ENCODE assay signal across 9 mouse cellular contexts in genomic region chr11:97511661-97512369, GRCm38 (mm10). TPM values are rescaled to one million over a fixed set of nuclear protein-coding genes. Genes with fewer than 3 reads are reported as not detected.
A peak's percentile ranks its signal among the peaks of the same experiment; 100 is the strongest.
DNase-seq lines count a peak whose midpoint lies in the region; ATAC-seq and TF ChIP-seq lines count a peak whose summit lies in the region.
"Had no signal": no experiment of that assay in that cellular context is flagged by ENCODE, and none has a peak within 500 bp of the region (broad histone marks: within the 10 kb centered on the region; RNA-seq: fewer than 3 reads in every experiment).

No protein-coding gene starts in this region.

- H3K4me3 ChIP-seq in CH12.LX (replicated peaks in 1 of 3; ENCODE audit: low read depth in 2 of 3, low read length in 2 of 3, poor library complexity in 1 of 3): peak overlapping the region; percentile 28 to 62 (median 35)
- no peak overlapping the region for H3K4me3 ChIP-seq in kidney, adult 2 months (ENCODE audit: insufficient read depth, low read depth, low read length)
- H3K4me3 ChIP-seq in lung, postnatal 0 days (ENCODE audit: low read depth, low read length): no peak overlapping the region
- no peak overlapping the region for H3K4me3 ChIP-seq in forebrain, embryonic 12.5 days (replicated peaks)

- DNase-seq in CH12.LX (ENCODE audit: extremely low read depth): peak; percentile 89
- DNase-seq in MEL-GATA-1-ER (ENCODE audit: extremely low read depth, low read depth): peak; percentile 41
- DNase-seq in heart, adult 9 months (ENCODE audit: low spot score in 2 of 2): peak; percentile 43 to 61
- DNase-seq in kidney, adult 2 months: peak; percentile 73
- DNase-seq in lung, postnatal 0 days (ENCODE audit: low spot score): peak; percentile 60
- peak; percentile 63 for DNase-seq in testis, postnatal 14 days (ENCODE audit: low spot score)
- DNase-seq in cerebellum, adult 8-10 months: no peak

- TF ChIP-seq RAD21 in CH12.LX (IDR thresholded peaks at IDR 0.05; ENCODE audit: low read depth, low read length): no peak

- 0 out of 2 replicates have a peak, but pooled peaks have one; percentile 36 for TF ChIP-seq EP300 in CH12.LX (IDR thresholded peaks at IDR 0.05; ENCODE audit: low read length)
- TF ChIP-seq EP300 in lung, postnatal 0 days (IDR thresholded peaks at IDR 0.05): no peak

- H3K4me1 ChIP-seq in CH12.LX (ENCODE audit: control insufficient read depth in 1 of 2, insufficient read depth in 2 of 2): peaks cover 23 to 46% of the 10 kb centered on the region in 2 experiments
- H3K4me1 ChIP-seq in kidney, adult 2 months (ENCODE audit: control insufficient read depth, insufficient read depth, low read length): no peaks in the 10 kb centered on the region
- 0 out of 2 replicates have a peak, but pooled peaks cover 3% of the 10 kb centered on the region for H3K4me1 ChIP-seq in lung, postnatal 0 days (ENCODE audit: insufficient read depth, low read depth, low read length)
- peaks cover 32% of the 10 kb centered on the region for H3K4me1 ChIP-seq in forebrain, embryonic 12.5 days

- no peak overlapping the region for H3K9ac ChIP-seq in CH12.LX (ENCODE audit: insufficient read depth, low read depth)
- 0 out of 2 replicates have a peak overlapping the region, but pooled peaks have one; percentile 19 for H3K9ac ChIP-seq in lung, postnatal 0 days (replicated peaks; ENCODE audit: low read depth)
- H3K9ac ChIP-seq in forebrain, embryonic 12.5 days: no peak overlapping the region

- TF ChIP-seq POLR2A in CH12.LX (IDR thresholded peaks at IDR 0.05; ENCODE audit: low read depth, low read length): peak; percentile 29; the same call in 1 of the 2 replicates
- no peak for TF ChIP-seq POLR2A in kidney, adult 2 months (IDR thresholded peaks at IDR 0.05; ENCODE audit: low read depth, low read length)

- H3K4me2 ChIP-seq in CH12.LX (ENCODE audit: insufficient read depth, low read depth, poor library complexity, severe bottlenecking): peak overlapping the region; percentile 9; the same call in 1 of the 2 replicates
- peak overlapping the region; percentile 38 for H3K4me2 ChIP-seq in lung, postnatal 0 days (replicated peaks; ENCODE audit: low read depth, low read length)
- no peak overlapping the region for H3K4me2 ChIP-seq in forebrain, embryonic 12.5 days

- no peaks in the 10 kb centered on the region for H3K79me2 ChIP-seq in CH12.LX (replicated peaks; ENCODE audit: control insufficient read depth, extremely low read depth, insufficient read depth, poor library complexity, severe bottlenecking)

- in situ Hi-C loops in CH12.LX (cut with MboI; ENCODE audit: low pct_ligation_motif_present, low pct_unique_long_range_greater_than_20kb, low sequenced_read_pairs): no loop called here

- H3K27me3 ChIP-seq in CH12.LX (replicated peaks): peaks cover 32% of the 10 kb centered on the region
- H3K27me3 ChIP-seq in kidney, adult 2 months (replicated peaks; ENCODE audit: control insufficient read depth, insufficient read depth, low read length): no peaks in the 10 kb centered on the region
- no peaks in the 10 kb centered on the region for H3K27me3 ChIP-seq in lung, postnatal 0 days (replicated peaks; ENCODE audit: insufficient read depth, low read length)
- no peaks in the 10 kb centered on the region for H3K27me3 ChIP-seq in forebrain, embryonic 12.5 days

- H3K27ac ChIP-seq in CH12.LX (ENCODE audit: insufficient read depth, low read depth): peak overlapping the region; percentile 49
- H3K27ac ChIP-seq in kidney, adult 2 months (ENCODE audit: insufficient read depth, low read depth, low read length): peak overlapping the region; percentile 45
- 0 out of 2 replicates have a peak overlapping the region, but pooled peaks have one; percentile 20 for H3K27ac ChIP-seq in lung, postnatal 0 days (ENCODE audit: low read length)
- H3K27ac ChIP-seq in forebrain, embryonic 12.5 days: no peak overlapping the region

- H3K9me3 ChIP-seq in CH12.LX (replicated peaks; ENCODE audit: low read length): peaks cover 5% of the 10 kb centered on the region
- H3K9me3 ChIP-seq in lung, postnatal 0 days (ENCODE audit: low read length): no peaks in the 10 kb centered on the region
- H3K9me3 ChIP-seq in forebrain, embryonic 12.5 days: no peaks in the 10 kb centered on the region

- dilution Hi-C loops in CH12.LX (cut with MboI; ENCODE audit: extremely low pct_ligation_motif_present, extremely low pct_unique_long_range_greater_than_20kb, low sequenced_read_pairs): no loop called here

- no peaks in the 10 kb centered on the region for H3K36me3 ChIP-seq in CH12.LX (replicated peaks in 1 of 2; ENCODE audit: control insufficient read depth in 1 of 2, insufficient read depth in 1 of 2, low read length in 1 of 2)
- no peaks in the 10 kb centered on the region for H3K36me3 ChIP-seq in kidney, adult 2 months (ENCODE audit: control insufficient read depth, insufficient read depth, low read length)
- no peaks in the 10 kb centered on the region for H3K36me3 ChIP-seq in lung, postnatal 0 days (ENCODE audit: insufficient read depth, low read length)
- H3K36me3 ChIP-seq in forebrain, embryonic 12.5 days (replicated peaks): peaks cover 20% of the 10 kb centered on the region

- ATAC-seq in lung, postnatal 0 days: peak; percentile 70
- no peak for ATAC-seq in forebrain, embryonic 12.5 days (ENCODE audit: low FRiP score)

- no peak for TF ChIP-seq CTCF in CH12.LX (conservative IDR thresholded peaks at IDR 0.05 in 1 of 2, IDR thresholded peaks at IDR 0.05 in 1 of 2; ENCODE audit: low read depth in 2 of 2, low read length in 2 of 2)
- no peak for TF ChIP-seq CTCF in kidney, adult 2 months (conservative IDR thresholded peaks at IDR 0.05; ENCODE audit: insufficient read depth, insufficient read length, low read depth, low read length)
- no peak for TF ChIP-seq CTCF in lung, postnatal 0 days (IDR thresholded peaks at IDR 0.05)

- WGBS in kidney, adult 2 months: 39% methylated on average over 13 of the region's 13 CpGs
- WGBS in lung, postnatal 0 days: 44% methylated on average over 13 of the region's 13 CpGs
- 52% methylated on average over 13 of the region's 13 CpGs for WGBS in forebrain, embryonic 12.5 days

TF ChIP-seq in CH12.LX, 34 proteins besides CTCF, POLR2A, EP300 and RAD21 (continues in another document):
- TF ChIP-seq HCFC1 (IDR thresholded peaks at IDR 0.05; ENCODE audit: low read depth, low read length) (peak; percentile 63), GABPA (IDR thresholded peaks at IDR 0.05; ENCODE audit: insufficient replicate concordance, low read depth, low read length) (no peak), RCOR1 (conservative IDR thresholded peaks at IDR 0.05; ENCODE audit: low read depth, low read length) (no peak; the same call in 1 of the 2 replicates), ETS1 (conservative IDR thresholded peaks at IDR 0.05; ENCODE audit: low read depth, low read length) (no peak), NELFE (IDR thresholded peaks at IDR 0.05; ENCODE audit: low read depth, low read length) (no peak; the same call in 1 of the 2 replicates), USF2 (conservative IDR thresholded peaks at IDR 0.05; ENCODE audit: low read depth, low read length) (no peak), ZMIZ1 (IDR thresholded peaks at IDR 0.05; ENCODE audit: low read depth, low read length) (no peak), UBTF (IDR thresholded peaks at IDR 0.05; ENCODE audit: low read depth, low read length) (no peak), ZKSCAN1 (IDR thresholded peaks at IDR 0.05; ENCODE audit: borderline replicate concordance, low read depth, low read length) (no peak), IRF4 (IDR thresholded peaks at IDR 0.05; ENCODE audit: low read depth, low read length) (no peak; the same call in 1 of the 2 replicates), JUN (IDR thresholded peaks at IDR 0.05; ENCODE audit: insufficient read depth, low read depth, low read length) (no peak), E2F4 (IDR thresholded peaks at IDR 0.05; ENCODE audit: insufficient replicate concordance, low read depth, low read length) (no peak), MEF2A (IDR thresholded peaks at IDR 0.05; ENCODE audit: borderline replicate concordance, low read depth, low read length) (no peak), BHLHE40 (IDR thresholded peaks at IDR 0.05; ENCODE audit: low read depth, low read length) (no peak), POLR2AphosphoS2 (IDR thresholded peaks at IDR 0.05; ENCODE audit: low read depth, low read length) (no peak), USF1 (IDR thresholded peaks at IDR 0.05; ENCODE audit: low read depth, low read length) (no peak), CHD1 (IDR thresholded peaks at IDR 0.05; ENCODE audit: low read depth, low read length) (0 out of 2 replicates have a peak, but pooled peaks have one; percentile 58), TCF12 (IDR thresholded peaks at IDR 0.05; ENCODE audit: low read depth, low read length) (peak; percentile 37; the same call in 1 of the 2 replicates), MYC (IDR thresholded peaks at IDR 0.05; ENCODE audit: low read depth, low read length) (no peak), PAX5 (IDR thresholded peaks at IDR 0.05; ENCODE audit: low read length) (no peak), TBP (conservative IDR thresholded peaks at IDR 0.05; ENCODE audit: low read depth, low read length) (peak; percentile 60; the same call in 1 of the 2 replicates), MXI1 (IDR thresholded peaks at IDR 0.05; ENCODE audit: low read depth, low read length) (no peak; the same call in 1 of the 2 replicates), CHD2 (IDR thresholded peaks at IDR 0.05; ENCODE audit: low read length) (peak; percentile 65), SMC3 (IDR thresholded peaks at IDR 0.05; ENCODE audit: low read depth, low read length) (no peak), SIN3A (IDR thresholded peaks at IDR 0.05; ENCODE audit: low read length) (no peak; the same call in 1 of the 2 replicates), JUND (conservative IDR thresholded peaks at IDR 0.05; ENCODE audit: low read depth, low read length) (no peak), ZNF384 (IDR thresholded peaks at IDR 0.05; ENCODE audit: low read depth, low read length) (no peak), MAFK (IDR thresholded peaks at IDR 0.05; ENCODE audit: insufficient replicate concordance, low read length) (no peak), KAT2A (IDR thresholded peaks at IDR 0.05; ENCODE audit: insufficient replicate concordance, low read length) (0 out of 2 replicates have a peak, but pooled peaks have one; percentile 13), MAZ (IDR thresholded peaks at IDR 0.05; ENCODE audit: low read depth, low read length) (0 out of 2 replicates have a peak, but pooled peaks have one; percentile 17), ELF1 (IDR thresholded peaks at IDR 0.05; ENCODE audit: low read depth, low read length) (peak; percentile 81), NRF1 (IDR thresholded peaks at IDR 0.05; ENCODE audit: low read depth, low read length) (no peak)

RNA-seq across cellular contexts. Expression of gene 4933428G20Rik, which starts 11.7 kb away (rescaled TPM):
- 0.17 TPM in 1 of 2 replicates, not detected in the other for total RNA-seq in CH12.LX (2012; rRNA removed)
- not detected in 2 replicates for total RNA-seq in CH12.LX (2014; rRNA removed)
- polyA plus RNA-seq in CH12.LX (2012; ENCODE audit: insufficient read length, low read depth): 0.30 and 0.50 TPM in 2 replicates
- polyA plus RNA-seq in kidney, adult 2 months (2012; rRNA removed): not detected in 2 replicates
- 0.32 and 0.42 TPM in 2 replicates for polyA plus RNA-seq in lung, postnatal 0 days (2015; fragmentation: Nextera tagmentation; extraction: Ambion mirVana)
- 0.50 and 0.79 TPM in 2 replicates for polyA plus RNA-seq in forebrain, embryonic 12.5 days (2016; fragmentation: Nextera tagmentation; extraction: Ambion mirVana)
- total RNA-seq: gastrocnemius, adult 8-10 months had no signal

Comparison
In these comparisons a context has a peak if more than half of its experiments do, and no peak if none do; other contexts are left out.
1. H3K4me3 ChIP-seq: peak in CH12.LX (3 of 3); none in kidney, adult 2 months (single experiment), lung, postnatal 0 days (single experiment) and forebrain, embryonic 12.5 days (single experiment).